Mouse (Mus musculus) cerebellum, postnatal 25 days (tissue): ENCODE data around the gene Dnajc10.
A peak's percentile ranks its signal among the peaks of the same experiment; 100 is the strongest.

Experiments used
- DNase-seq, 2 experiments: peaks; one replicate each; pipeline ENCODE4 v3.0.0; 2021; ENCODE audit warnings: mixed read lengths in 2 of 2

Gene Dnajc10

DNA sequence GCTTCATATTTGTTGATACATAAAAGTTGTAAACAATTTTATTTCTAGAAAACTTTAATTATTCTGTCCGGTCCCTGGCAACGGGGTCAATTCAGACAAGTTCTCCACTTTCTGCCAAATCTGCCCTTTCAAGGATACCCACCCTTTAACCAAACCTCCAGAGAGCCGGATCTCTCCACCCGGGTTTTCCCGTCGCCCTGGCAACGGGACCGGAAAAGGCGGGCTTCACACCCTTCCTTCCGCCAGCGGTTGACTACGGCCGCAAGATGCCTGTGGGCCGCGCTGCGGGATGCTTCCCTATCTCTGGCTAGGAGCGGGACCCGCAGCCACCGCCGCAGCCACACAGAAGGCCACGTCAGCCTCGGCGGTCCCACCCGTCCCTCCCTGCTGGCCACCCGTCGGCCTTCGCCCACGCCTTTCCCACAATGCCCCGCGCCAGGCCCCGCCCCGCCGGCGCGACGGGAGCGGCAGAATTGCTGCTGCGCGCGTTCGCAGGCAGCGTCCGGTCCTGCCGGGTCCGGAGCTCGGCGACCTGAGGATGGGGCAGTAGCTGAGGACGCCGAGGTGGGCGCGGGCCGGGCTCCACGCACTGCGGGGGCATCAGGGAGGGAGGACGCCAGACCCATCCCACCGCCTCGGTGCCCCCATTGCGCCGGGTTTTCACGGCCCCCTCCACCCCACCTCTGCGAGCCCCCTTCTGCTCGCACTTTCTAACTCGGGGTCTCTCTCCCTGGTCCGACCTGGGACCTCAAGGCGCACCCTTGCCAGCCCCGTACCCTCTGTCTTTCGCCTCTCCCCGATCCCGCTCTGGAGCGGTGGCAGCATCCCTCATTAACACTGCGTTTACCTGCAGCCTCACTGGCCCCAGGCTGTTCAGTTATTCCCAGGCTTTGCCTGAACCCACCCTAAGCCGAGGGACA is at the start of gene Dnajc10:
Gene Dnajc10, plus strand, starts transcription at position 225 of the 920 bp plus-strand sequence.
- peak; percentile 95 to 96 for DNase-seq

DNA sequence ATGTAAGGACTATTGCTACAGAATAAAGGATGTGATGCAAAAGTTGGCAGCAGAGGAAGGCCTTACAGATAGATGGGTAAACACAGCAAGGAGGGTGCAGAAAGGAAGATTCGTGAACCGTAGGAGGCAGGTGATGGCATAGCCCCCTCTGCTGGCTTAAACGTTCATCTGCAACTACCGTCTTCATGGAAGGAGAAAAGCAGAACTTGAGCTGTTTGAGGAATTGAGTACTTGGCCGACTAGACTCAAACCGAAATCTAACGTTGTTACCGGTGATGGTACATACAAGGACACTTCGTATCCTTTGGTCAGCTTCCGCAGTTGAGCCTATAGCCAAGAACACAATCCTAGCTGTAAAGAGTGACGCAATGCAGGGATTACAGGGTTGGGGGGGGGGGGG is 48.4 kb upstream of the Dnajc10 start:
- peak; percentile 48 to 65 for DNase-seq

DNA sequence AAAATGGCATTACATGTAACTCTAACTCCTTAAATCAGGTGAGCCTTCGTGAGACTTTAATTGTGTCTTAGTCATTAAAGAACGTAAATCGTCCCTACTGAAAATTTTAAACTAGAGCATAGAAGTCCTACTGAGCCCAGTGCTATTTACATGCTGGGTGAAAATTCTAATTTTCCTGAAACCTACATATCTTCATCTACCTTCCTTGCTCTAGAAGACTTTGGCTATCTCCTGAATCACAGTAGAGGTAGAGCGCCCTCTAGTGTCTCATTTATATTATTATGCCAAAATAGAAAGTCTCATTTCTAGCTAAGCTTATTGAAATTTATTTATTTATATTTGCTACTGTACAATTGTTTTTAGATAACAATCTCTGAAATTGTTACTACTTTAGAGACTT is 47.2 kb upstream of the Dnajc10 start:
- no peak for DNase-seq

DNA sequence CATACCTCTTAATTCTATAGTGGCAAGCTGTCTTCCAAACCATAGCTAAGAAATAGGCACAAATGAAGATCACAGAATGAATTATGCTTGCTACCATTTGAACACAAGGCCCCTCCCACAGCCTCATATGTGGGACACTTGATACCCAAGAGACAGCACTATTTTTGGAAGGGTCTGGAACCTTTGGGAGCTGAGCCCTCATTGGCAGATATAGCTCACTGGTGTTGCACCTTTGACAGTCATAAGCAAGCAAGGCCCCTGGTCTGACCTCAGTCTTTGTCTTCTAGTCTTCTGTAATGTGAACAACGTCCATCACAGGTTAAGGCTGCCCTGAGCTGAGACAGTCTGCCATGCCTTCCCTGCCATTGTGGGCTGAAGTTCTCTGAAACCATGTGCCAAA is 43.8 kb upstream of the Dnajc10 start:
- DNase-seq, result no peak

DNA sequence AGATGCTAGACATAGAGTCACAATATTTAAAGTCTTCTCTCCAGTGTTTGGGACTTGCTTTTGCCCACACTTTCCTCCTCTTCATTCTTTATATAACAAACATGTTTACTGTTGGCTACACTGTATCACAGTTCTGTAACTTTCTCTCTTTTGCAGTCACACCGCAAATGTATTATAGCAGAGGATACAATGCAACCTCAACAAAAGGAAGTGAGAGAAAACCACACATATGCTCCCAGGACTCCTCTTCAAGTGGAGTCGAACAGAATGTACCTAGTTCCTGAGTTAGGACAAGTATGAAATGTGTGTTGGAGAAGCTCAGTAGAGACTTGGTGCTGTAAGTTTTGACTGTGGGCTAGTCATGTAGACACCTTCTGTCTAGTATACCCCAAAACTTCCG is 42.2 kb upstream of the Dnajc10 start:
- no peak for DNase-seq

DNA sequence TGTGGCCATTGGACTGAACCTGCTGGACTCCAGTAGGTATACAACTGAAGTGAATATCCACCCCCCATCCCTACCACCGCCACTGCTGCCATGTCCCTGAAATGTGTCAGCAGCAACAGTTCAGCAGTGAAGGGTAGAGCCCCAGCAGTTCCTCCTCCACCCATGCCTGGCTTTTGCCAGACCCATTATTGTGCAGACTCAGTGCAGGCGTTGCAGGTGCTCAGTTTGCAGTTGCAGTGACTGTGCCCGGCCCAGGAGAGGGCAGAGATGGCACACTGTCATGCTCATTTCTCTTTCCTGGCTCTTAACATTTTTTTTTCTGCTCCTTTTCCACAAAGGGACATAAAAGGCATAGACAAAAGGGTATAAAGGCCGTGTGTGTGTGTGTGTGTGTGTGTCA is 41.5 kb upstream of the Dnajc10 start:
- DNase-seq, result no peak

DNA sequence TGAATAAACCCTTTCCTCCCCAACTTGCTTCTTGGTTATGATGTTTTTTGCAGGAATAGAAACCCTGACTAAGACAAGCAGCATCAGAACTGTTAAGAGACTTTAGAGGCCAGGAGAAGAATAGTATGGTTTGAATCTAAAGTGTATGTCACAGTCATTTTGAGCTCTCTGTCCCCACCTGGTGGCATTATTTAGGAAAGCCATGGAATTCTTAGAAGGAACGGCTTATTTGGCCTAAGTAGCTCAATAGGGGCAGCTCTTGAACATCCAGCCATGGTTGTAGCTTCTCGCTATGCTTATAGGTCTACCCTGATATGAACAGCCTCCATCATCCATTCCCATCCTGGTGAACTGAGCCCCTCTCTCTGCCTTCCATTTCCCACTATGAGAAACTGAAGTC is 40.1 kb upstream of the Dnajc10 start:
- DNase-seq, result peak in 1 of 2 experiments; percentile 30

DNA sequence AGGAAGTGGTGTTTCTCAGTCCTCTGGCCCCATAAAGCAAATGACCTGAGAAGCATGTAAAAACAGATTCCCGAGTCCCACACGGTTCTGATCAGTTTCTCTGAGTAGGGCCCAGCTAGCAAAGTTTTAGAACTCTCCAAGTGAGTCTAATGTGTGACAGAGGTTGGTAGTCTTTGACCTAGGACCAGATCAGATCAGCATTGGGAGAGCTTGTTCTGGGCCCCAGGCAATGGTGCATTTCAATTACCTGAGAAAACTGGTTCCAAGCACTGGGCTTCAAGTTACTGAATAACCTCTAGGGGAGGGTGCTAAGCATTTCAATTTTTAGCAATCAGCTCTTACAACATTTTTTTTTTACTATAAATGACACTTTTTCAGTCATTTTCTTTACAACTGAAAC is 33.1 kb upstream of the Dnajc10 start:
- no peak for DNase-seq

DNA sequence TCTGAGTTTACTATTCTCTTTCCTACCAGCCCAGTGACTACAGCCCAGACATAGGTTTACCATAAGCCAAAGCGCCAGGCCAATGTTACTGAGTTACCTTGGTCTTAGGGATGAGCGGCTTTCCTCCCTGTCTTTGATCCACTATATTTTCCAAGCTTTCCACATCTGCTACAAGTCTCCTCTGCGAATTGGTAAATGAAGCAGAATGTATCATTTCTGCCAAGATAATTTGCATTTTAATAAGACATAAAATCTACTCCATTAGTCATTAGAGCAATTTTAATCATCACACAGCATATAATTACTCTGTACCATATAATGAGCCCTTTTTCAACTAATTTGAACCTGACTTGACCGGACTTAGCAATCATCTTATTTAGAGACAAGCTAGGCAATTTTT is 28.9 kb upstream of the Dnajc10 start:
- DNase-seq, result no peak

DNA sequence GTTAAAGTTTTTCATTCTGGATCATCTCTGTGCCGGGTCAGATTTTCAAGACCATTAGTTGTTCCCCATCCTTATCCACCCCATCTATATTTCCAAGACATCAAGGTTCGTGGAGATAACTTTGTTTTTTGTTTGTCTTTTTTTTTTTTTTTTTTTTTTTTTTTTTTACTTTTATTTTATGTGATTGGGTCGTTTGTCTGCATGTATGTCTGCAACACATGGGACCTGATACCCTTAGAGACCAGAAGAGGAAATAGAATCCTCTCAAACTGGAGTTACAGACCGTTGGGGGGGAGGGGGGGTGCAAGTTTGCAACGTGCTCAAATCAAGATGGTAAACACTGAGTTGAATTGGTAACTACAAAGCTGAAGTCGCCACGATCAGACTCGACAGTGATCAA is 23.1 kb upstream of the Dnajc10 start, which contains the start of gene Prdx6b:
Gene Prdx6b, plus strand, starts transcription at position 301 of the 400 bp plus-strand sequence.
- no peak for DNase-seq

DNA sequence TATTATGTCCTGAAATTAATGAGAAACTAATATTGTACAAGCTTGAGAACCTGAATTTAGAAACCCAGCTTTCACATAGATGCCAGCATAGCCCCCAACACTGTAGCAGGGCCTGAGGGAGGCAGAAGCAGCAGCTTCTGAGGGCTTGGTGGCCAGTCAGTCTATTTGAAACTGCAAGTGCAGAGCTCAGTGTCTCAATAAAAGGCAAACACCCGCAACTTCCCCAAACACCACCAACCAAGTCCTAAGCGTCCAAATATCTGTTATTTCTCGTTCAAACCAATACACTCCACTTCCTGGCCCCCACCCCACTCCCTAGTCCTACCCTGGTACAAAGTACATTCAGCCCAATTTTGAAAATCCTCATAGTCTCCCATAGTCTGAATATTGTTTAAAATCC is 16.9 kb upstream of the Dnajc10 start:
- DNase-seq, result no peak

DNA sequence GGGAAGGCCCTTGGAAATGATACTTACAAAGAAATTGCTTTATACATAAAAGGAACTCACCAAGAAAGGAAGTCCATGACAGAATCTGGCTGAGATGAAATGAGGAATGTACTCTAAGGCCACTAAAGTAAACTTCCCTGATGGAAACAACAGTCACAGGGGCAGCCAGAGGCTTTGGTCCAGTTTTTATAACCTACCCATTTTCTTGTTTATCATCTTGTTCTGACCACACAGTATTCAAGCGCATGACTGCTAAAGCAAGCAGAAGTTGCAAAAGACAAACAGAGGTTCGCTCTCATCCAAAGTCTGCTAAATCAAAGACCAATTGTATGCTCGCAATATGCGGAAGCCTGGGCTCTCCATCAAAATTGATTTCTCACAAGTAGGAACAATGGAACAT is 14.5 kb upstream of the Dnajc10 start:
- DNase-seq, result no peak

DNA sequence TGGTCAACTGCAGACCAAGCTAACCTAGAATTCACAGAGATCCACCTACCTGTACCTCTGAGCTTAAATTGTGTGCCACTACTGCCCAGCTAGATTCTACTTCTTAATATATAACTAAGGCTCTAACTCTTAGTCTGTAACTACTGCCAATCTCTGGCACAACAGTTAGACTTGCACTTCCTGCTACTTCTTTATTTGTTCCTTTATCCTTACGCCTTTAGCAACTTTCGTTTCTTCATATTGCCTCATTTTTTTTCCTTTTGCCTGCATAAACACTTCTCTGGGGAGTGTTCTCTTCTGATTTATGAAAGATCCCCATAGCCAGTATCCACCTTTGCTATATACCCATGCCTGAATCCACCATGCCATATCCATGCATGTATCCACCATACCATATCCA is 11.3 kb upstream of the Dnajc10 start:
- no peak for DNase-seq

DNA sequence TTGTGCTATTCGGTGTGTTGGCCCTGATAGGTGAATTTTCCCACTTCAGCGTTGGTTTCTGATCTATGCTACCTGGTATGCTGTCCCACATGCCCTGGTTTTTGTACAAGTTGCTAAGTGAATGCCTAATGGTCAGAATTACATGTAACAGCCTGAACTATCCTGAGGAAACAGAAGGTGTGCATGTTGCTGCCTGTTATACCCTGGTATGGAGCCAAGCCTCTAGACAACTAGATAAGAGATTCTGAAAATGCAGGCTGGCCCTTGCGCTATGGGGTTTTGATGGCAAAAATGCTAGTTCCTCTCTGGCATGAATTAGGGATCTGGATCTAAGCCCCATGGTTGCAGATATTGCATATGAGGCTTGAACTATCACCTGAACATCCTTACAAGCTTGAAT is 7.6 kb upstream of the Dnajc10 start:
- no peak for DNase-seq

DNA sequence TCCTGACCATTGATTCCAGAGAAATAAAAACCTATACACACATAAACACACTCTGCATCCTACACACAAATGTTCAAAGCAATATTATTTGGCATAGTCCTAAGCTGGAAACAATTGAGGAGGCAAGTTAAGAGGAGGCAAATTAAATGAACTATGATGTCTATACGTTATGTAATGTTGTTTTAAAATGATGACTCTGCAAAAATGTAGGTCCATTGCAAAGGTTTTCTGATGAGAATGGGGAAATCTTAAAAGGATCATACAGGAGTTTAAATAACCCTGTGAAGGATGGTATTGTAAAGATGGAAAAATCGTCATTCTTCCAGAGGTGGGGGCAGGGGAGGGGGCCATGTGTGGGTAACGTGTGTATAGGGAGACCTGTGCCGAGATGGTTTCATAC is 5.5 kb upstream of the Dnajc10 start:
- DNase-seq, result no peak

DNA sequence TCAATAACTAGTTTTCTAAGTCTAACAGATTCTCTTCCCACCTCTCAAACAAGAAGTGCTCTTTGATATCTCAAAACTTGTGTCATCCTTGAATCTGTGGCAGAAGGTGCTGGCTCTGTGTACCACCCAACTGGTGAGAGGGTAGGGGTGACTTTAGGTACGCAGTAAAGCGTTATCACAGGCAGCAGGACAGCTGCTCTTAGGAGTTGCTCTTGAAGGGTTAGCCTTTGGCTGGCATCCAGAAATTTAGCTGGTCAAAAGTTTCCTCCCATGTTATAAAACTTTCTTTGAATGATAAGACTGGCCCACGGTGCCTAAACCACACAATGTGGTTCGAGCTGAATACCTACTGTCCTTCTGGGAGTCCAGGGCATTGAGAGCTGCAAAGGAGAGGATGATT is 4.5 kb upstream of the Dnajc10 start:
- no peak for DNase-seq

DNA sequence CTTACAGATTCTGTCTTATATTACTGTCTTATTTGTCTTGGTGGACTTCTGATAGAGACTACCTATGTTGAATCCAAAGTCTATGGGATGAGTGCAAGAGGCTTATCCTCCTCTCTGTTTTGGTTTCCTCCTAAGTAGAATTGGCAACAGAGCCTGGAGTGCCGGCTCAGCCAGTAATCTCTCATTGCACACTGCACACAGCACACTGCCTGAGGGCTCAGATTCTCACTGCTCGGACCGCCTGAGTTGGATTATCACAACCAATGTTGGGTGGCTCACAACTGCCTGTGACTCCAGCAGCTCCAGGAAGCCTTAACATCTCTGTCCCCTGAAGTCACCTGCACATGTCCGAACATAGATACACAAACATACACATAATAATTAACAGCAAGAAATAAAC is 3.9 kb upstream of the Dnajc10 start:
- no peak for DNase-seq

DNA sequence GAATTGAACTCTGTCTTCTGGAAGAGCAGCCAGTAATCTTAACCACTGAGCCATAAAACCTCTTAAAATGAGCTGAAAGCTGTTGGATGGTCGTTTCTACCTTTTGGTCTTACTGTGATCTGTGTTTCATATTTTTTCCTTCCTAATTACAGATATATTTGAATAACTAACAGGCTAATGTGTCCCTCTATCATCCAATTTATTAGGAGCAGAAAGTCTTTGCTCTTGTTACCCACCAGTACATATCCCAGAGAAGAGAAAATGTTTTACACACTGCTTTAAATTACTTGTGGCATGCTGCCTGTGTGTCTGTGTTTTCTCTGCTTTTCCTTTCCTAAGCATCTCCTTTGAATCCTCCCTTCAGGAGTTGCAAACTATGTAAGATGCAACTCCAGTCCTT is 1.1 kb upstream of the Dnajc10 start:
- no peak for DNase-seq

DNA sequence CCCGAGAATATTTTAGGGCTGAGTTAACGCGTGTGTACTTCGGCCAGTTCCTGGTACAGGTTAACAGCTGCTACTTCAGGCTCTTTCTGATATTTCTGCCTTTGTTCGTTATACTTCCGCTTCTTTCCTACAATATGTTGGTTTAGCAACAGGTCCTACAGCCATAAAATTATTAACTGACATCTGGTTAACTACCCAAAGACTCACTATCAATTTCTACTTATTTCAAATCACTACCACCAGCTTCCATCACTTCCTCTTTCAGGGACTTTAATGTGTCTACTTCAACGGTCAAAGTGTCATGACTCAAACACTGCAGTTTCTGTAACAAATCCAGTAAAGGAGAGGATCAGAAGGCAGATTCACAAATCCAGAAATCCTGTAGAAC is 418 bp upstream of the Dnajc10 start:
- DNase-seq, result no peak

DNA sequence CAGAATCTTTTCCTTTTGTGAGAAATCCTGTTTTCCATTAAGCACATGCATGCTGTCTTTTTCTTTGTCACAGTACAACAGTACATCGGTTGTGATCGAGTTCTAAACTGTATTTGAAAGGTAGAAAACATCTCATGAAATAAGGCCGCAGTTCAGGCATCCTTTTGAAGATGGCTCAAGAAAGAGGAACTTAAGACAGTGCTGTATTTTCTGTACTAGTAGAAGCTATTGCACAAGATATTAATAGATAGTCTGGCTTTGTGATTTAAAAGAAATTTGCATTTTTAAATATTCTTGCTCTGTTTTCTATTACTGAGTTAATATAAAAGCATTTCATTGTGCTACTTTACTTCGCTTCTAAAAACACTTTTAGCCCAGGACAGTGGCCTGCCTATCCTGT is 7.6 kb downstream of the Dnajc10 start:
- DNase-seq, result no peak

DNA sequence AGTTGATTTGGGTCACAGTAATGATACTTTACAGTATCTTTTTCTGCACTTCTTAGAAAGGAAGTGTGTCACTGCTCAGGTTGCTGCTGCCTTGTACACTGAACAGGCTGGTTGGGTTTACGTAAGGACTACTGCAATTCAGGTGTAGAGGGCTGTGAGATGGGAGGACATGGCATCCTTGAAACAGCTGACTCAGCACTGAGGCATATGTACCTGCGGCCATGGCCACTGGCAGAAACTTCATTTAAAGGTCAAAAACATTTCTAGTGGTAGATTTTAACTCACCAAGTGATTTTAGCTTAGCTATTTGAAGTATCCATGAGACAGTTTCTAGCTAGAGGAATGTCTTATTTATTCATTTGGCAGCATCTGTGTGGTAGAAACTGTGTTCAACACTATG is 10.5 kb downstream of the Dnajc10 start:
- DNase-seq, result no peak

DNA sequence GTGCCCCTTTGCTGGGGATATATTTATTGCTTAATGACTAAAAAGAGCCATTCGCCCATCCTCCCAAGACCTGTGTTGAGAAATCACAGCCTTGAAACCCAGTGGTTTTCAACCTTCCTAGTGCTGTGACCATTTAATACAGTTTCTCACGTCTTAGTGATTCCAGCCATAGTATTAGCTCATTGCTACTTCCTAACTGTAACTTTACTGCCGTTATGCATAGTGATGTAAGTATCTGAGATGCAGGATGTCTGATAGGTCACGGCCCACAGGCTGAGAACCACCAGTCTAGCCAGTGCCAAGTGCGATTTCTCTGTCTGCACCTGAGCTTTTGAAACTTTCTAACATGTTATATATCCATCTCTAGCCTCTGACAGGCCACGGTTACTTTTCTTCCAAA is 12.0 kb downstream of the Dnajc10 start:
- DNase-seq, result no peak

DNA sequence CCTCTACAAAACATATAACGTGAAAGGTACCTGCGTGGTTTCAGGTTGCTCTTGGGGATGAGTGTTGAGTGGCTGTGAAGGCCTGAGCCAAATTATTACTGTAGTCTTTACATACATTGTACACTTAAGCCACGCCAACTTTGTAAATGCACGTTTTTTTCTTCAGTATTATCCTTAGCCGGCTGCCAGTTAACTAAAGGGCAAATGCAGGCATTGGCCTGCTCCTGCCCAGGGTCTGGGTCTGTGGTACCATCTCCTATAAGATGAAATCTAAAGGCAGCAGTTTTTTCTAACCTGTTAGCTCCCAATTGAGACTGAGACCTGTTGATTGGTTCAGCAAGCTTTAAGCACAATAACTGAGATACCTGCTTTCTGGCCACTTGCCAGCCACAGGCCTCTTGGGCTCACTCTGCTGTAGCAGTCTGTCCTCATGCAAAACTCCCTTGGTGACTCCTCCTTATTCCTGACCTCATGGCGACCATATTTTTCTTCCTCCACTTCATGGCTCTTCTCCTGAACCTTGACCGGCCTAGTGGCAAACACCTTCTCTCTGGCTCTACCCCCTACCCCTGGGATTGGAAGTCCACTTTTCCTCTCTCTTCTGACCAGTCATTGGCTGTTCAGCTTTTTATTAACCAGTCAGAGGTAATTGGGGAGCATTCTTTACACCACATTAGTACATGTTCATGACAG is 13.8 kb downstream of the Dnajc10 start:
- peak in 1 of 2 experiments; percentile 11 for DNase-seq

DNA sequence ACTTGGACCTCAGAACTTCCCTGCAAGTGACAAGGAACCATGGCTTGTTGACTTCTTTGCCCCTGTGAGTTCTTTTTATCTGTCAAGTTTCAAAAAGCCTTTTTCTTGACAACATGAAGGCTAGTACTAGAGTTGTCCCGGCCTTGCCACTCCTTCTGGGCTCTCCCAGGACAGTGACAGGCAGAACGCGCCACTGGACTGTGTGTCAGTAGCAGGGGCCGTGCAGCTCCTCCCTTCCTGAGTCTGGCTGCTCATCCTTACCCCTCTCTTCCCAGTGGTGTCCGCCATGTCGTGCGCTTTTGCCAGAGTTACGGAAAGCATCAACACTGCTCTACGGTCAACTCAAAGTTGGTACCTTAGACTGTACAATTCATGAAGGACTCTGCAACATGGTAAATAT is 25.3 kb downstream of the Dnajc10 start:
- DNase-seq, result no peak
